Mouse (Mus musculus) kidney, embryonic 16.5 days (tissue): ENCODE measurements around the gene Lin37. TPM values are rescaled to one million over a fixed set of nuclear protein-coding genes. Genes with fewer than 3 reads are reported as not detected.
A peak's percentile ranks its signal among the peaks of the same experiment; 100 is the strongest.

Source experiments
- ATAC-seq: fragments of 200-750 bp; cut with Nextera tagmentation; 2 replicates; pipeline ENCODE4 v1.8.0; 2017; ENCODE audit warnings: moderate TSS enrichment; ENCODE audit not compliant: low FRiP score, low TSS enrichment
- H3K27ac ChIP-seq: fragments of 300-500 bp; sonication (generic); 2 replicates; pipeline ENCODE4 v1.5.1; 2014; ENCODE audit warnings: low read length
- H3K27me3 ChIP-seq: fragments of 300-500 bp; sonication (generic); 2 replicates; pipeline ENCODE4 v1.6.1; 2014; ENCODE audit warnings: low read length, control low read depth, mixed read lengths; ENCODE audit not compliant: insufficient read depth
- H3K36me3 ChIP-seq: fragments of 300-500 bp; sonication (generic); 2 replicates; pipeline ENCODE4 v1.6.1; 2014; ENCODE audit warnings: low read length, control low read depth, mixed read lengths; ENCODE audit not compliant: insufficient read depth
- H3K4me1 ChIP-seq: fragments of 300-500 bp; sonication (generic); 2 replicates; pipeline ENCODE4 v1.6.1; 2014; ENCODE audit warnings: low read length, control low read depth, mixed read lengths; ENCODE audit not compliant: insufficient read depth
- H3K4me2 ChIP-seq: fragments of 300-500 bp; sonication (generic); replicated peaks from 2 replicates; pipeline ENCODE4 v1.6.1; 2014; ENCODE audit warnings: low read depth, low read length
- H3K4me3 ChIP-seq: fragments of 300-500 bp; sonication (generic); 2 replicates; pipeline ENCODE4 v1.5.1; 2014; ENCODE audit warnings: mild to moderate bottlenecking, low read length
- H3K9ac ChIP-seq: fragments of 300-500 bp; sonication (generic); replicated peaks from 2 replicates; pipeline ENCODE4 v1.6.1; 2014; ENCODE audit warnings: low read length
- H3K9me3 ChIP-seq: fragments of 300-500 bp; sonication (generic); 2 replicates; pipeline ENCODE4 v1.6.1; 2016; ENCODE audit warnings: low read length, control low read depth
- WGBS: fragments of 180-500 bp; shearing (Covaris S2); extraction: QIAGEN DNeasy Blood & Tissue Kit; methylation state at CpG from one replicate; pipeline ENCODE4 v1.1.7; 2014; 5-methylcytosine and 5-hydroxymethylcytosine counted together
- polyA plus RNA-seq: library from polyadenylated mRNA; unstranded; fragments of >200 nt; fragmentation: Nextera tagmentation; extraction: Ambion mirVana; gene quantifications from 2 replicates; pipeline ENCODE4 v1.2.1, GENCODE M21; 2015

The Lin37 gene
- polyA plus RNA-seq, 1 experiment from 2014 or later: 47.0 TPM

GRCm38 (mm10) chr7:30587842-30588667, 28.4 kb upstream of the Lin37 start:
- H3K9ac ChIP-seq: peak overlapping the region; percentile 99
- peaks cover 34% of the 10 kb centered on the region for H3K36me3 ChIP-seq
- under 1% methylated on average over 43 of the region's 67 CpGs for WGBS
- peak overlapping the region; percentile 92 for H3K27ac ChIP-seq
- H3K4me2 ChIP-seq: peak overlapping the region; percentile 90
- peak overlapping the region; percentile 99 for H3K4me3 ChIP-seq
- H3K4me1 ChIP-seq: peaks cover 23% of the 10 kb centered on the region
- ATAC-seq: peak; percentile 18; the same call in 1 of the 2 replicates
- no peaks in the 10 kb centered on the region for H3K27me3 ChIP-seq
- no peaks in the 10 kb centered on the region for H3K9me3 ChIP-seq

DNA sequence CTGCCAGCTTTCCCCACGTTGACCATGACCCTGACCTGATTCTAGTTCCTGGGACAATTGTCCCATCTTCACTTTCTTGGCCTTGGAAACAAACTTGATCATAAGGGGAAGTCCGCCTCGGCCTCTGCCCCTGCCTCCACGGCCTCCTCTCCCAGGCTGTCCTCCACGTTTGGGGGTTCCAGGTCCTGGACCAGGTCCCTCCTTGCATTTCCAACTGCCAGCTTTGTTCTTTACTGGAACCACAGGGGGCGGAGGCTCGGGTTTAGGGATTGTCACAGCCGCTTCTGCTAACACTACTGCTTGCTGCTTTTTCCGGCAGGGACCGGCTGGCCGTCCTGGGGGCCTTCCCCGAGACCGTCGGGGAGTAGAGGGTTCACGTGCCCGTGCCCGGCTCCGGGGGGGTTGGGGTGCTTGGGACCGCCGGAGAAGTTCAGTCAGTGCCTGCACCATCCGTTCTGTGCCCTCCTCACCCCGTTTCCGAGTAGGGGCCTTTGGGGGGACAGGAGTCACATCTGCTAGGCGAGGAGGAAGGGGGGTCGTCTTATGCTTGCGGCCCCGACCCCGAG, 26.9 kb upstream of the Lin37 start:
- H3K9ac ChIP-seq: peak overlapping the region; percentile 99
- peaks cover 50% of the 10 kb centered on the region for H3K36me3 ChIP-seq
- H3K4me1 ChIP-seq: peaks cover 23% of the 10 kb centered on the region
- H3K4me3 ChIP-seq: no peak overlapping the region
- no peak overlapping the region for H3K27ac ChIP-seq
- ATAC-seq: no peak
- H3K9me3 ChIP-seq: no peaks in the 10 kb centered on the region
- H3K4me2 ChIP-seq: peak overlapping the region; percentile 90; the same call in 1 of the 2 replicates
- WGBS: 86% methylated on average over 28 of the region's 28 CpGs
- H3K27me3 ChIP-seq: no peaks in the 10 kb centered on the region

- no peaks in the 10 kb centered on the region for H3K27me3 ChIP-seq
Measured at GRCm38 (mm10) chr7:30585170-30585569, 25.5 kb upstream of the Lin37 start.

GRCm38 (mm10) chr7:30584339-30584738, 24.7 kb upstream of the Lin37 start:
- ATAC-seq: no peak
- Histone ChIP-seq H3K27me3 (no peaks in the 10 kb centered on the region), H3K4me1 (peaks cover 14% of the 10 kb centered on the region), H3K9me3 (no peaks in the 10 kb centered on the region), H3K36me3 (peaks cover 69% of the 10 kb centered on the region), H3K4me3 (no peak overlapping the region), H3K9ac (no peak overlapping the region), H3K27ac (no peak overlapping the region), H3K4me2 (no peak overlapping the region)
- WGBS: 86% methylated on average over 10 of the region's 10 CpGs

More at GRCm38 (mm10) chr7:30585170-30585569, 25.5 kb upstream of the Lin37 start:
- WGBS: 96% methylated on average over 7 of the region's 7 CpGs
- Histone ChIP-seq H3K4me3 (no peak overlapping the region), H3K9ac (no peak overlapping the region), H3K4me1 (peaks cover 21% of the 10 kb centered on the region), H3K4me2 (no peak overlapping the region), H3K27ac (no peak overlapping the region), H3K9me3 (no peaks in the 10 kb centered on the region), H3K36me3 (peaks cover 61% of the 10 kb centered on the region)
- no peak for ATAC-seq

DNA sequence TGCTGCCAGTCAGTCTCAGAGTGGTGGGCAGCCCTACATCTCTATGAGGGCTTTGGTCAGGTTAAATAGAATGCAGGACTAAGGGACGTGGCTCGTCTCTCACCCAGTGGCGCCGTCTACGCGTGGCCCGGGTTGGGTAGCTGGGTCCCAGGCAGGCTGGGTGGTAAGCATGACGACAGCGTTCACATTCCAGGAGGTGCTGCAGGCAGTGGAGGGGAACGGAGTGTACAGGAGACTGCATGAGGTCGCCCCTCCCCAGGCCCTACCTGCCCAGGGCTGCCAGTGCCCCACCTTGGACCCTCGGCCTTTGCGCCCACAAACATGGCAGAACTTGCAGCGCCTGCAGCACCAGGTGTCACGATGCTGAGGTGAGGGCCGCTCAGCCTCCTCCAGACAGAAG, 21.9 kb upstream of the Lin37 start:
- Histone ChIP-seq H3K4me2 (no peak overlapping the region), H3K9me3 (no peaks in the 10 kb centered on the region), H3K27ac (no peak overlapping the region), H3K36me3 (peaks cover 96% of the 10 kb centered on the region), H3K4me3 (no peak overlapping the region), H3K27me3 (no peaks in the 10 kb centered on the region), H3K9ac (no peak overlapping the region), H3K4me1 (peaks cover 3% of the 10 kb centered on the region; the same call in 1 of the 2 replicates)
- 92% methylated on average over 16 of the region's 16 CpGs for WGBS
- ATAC-seq: peak; percentile 41; the same call in 1 of the 2 replicates

DNA sequence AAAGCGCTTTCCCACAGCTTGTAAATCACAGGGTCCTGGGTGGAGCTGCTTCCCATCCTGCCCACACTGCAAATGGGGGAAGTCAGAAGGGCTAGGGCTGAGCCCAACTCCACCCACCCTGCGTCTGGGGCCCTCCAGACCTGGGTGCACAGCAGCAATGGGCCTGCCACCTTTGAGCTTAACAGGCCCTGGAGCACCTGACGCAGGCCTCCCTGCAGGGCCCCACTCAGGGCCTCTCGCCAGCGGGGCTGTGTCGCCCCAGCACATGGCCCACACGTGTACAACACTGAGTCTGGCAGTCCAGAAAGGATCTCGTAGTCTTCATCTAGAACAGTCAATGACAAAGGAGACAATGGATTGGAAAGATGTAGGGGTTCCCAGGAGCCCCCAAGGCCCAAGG, 20.3 kb upstream of the Lin37 start:
- Histone ChIP-seq H3K9me3 (no peaks in the 10 kb centered on the region), H3K36me3 (peaks cover 97% of the 10 kb centered on the region), H3K9ac (no peak overlapping the region), H3K4me2 (no peak overlapping the region), H3K27me3 (no peaks in the 10 kb centered on the region), H3K4me1 (no peaks in the 10 kb centered on the region), H3K27ac (no peak overlapping the region), H3K4me3 (no peak overlapping the region)
- no peak for ATAC-seq
- 89% methylated on average over 8 of the region's 8 CpGs for WGBS

DNA sequence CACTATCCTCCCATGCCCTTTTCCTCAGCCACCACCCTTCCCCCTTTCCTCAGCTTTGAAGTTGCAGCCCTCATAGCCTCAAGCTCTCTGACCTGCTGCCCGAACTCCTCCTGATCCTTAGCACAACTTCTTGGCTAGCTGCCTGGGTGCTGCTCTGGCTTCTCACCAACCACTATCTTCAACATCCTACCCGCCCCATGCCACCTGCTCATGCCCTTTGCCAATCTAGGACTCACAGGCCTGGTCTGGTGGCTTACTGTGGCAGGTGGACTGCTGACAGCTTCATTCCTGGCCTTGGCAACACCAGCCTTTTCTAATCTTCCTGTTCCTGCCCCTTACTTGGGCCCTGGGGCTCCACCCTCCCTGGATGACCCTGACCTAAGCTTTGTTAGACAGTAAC, 13.3 kb upstream of the Lin37 start:
- H3K4me1 ChIP-seq: no peaks in the 10 kb centered on the region
- H3K27ac ChIP-seq: no peak overlapping the region
- 61% methylated on average over 2 of the region's 2 CpGs for WGBS
- no peak overlapping the region for H3K4me2 ChIP-seq
- no peak overlapping the region for H3K9ac ChIP-seq
- peaks cover 96% of the 10 kb centered on the region for H3K36me3 ChIP-seq
- ATAC-seq: no peak
- no peaks in the 10 kb centered on the region for H3K27me3 ChIP-seq
- no peak overlapping the region for H3K4me3 ChIP-seq
- H3K9me3 ChIP-seq: no peaks in the 10 kb centered on the region

DNA sequence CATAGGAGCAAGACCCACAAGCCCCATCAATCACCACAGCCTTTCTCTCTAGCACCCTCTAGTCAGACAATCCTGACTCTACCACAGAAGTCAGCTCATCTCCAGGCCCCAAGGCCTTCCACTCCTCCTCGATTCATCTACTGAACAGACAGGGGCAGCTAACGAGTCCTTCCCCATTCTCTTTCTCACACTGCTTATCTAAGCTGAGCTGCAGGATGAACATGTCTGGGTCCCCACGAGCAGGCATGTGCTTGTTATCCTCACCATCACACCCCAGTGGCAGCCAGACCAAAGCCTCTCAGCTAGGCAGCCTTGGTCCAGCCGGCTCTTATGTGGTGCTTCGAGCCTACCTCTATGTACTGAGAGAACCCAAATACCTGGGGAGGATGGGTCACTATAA, 12.8 kb upstream of the Lin37 start:
- no peak overlapping the region for H3K4me2 ChIP-seq
- no peak overlapping the region for H3K4me3 ChIP-seq
- no peak for ATAC-seq
- no peaks in the 10 kb centered on the region for H3K4me1 ChIP-seq
- H3K27ac ChIP-seq: no peak overlapping the region
- no peaks in the 10 kb centered on the region for H3K27me3 ChIP-seq
- H3K36me3 ChIP-seq: peaks cover 93% of the 10 kb centered on the region
- H3K9me3 ChIP-seq: no peaks in the 10 kb centered on the region
- WGBS: 93% methylated on average over 5 of the region's 5 CpGs
- H3K9ac ChIP-seq: no peak overlapping the region

GRCm38 (mm10) chr7:30567555-30567954, 7.9 kb upstream of the Lin37 start:
- Histone ChIP-seq H3K4me3 (no peak overlapping the region), H3K4me2 (no peak overlapping the region), H3K9me3 (no peaks in the 10 kb centered on the region), H3K27me3 (no peaks in the 10 kb centered on the region), H3K9ac (no peak overlapping the region), H3K36me3 (peaks cover 68% of the 10 kb centered on the region), H3K4me1 (peaks cover 7% of the 10 kb centered on the region), H3K27ac (no peak overlapping the region)
- 89% methylated on average over 11 of the region's 11 CpGs for WGBS
- no peak for ATAC-seq

- no peaks in the 10 kb centered on the region for H3K9me3 ChIP-seq
- H3K27me3 ChIP-seq: no peaks in the 10 kb centered on the region
- peaks cover 7% of the 10 kb centered on the region for H3K4me1 ChIP-seq
- H3K4me3 ChIP-seq: no peak overlapping the region
- peaks cover 56% of the 10 kb centered on the region for H3K36me3 ChIP-seq
- 79% methylated on average over 9 of the region's 9 CpGs for WGBS
- H3K9ac ChIP-seq: no peak overlapping the region
- 0 out of 2 replicates have a peak overlapping the region, but pooled peaks have one; percentile 26 for H3K27ac ChIP-seq
- no peak for ATAC-seq
- H3K4me2 ChIP-seq: no peak overlapping the region
Measured at GRCm38 (mm10) chr7:30566033-30566432, 6.4 kb upstream of the Lin37 start.
